Mouse (Mus musculus): ENCODE measurements at regions not wholly inside any gene's neighbourhood (a gene's known extent, or its start where the extent isn't known, plus 50 kb on each side); places are given as distances from the start of the nearest gene placed in this dataset.
"Not testable (repeated sequence)": the region's sequence is repeated elsewhere in the genome, so short reads cannot be mapped to it uniquely, and the experiment has no call there.

GRCm38 (mm10) chr13:4858341-4858740, 249.4 kb upstream of the Akr1e1 start:
- DNase-seq (ENCODE audit: low spot score), result no peak

- DNase-seq (ENCODE audit: low spot score), result not testable (repeated sequence)
Measured at GRCm38 (mm10) chr13:4839481-4839880, 230.5 kb upstream of the Akr1e1 start.

DNA sequence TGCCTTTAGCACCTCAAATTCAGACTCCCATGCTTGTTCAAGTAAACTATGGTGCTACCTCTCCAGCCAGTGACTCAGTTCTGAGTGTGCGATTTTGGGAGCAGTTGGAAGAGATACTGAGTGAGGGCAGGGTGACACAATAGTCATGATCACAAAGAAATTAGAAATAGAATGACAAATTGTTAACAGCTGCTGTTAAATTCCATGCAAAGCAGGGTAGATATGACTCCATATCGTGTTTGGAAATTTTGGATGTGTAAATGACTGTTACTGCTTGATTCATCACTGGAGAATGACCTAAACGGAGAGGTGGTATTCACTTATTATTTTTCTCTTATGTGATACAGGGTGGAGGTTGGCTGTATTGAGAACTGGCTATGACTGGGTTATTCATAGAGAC, 217.8 kb upstream of the Akr1e1 start:
- no peak for DNase-seq (ENCODE audit: low spot score)

DNA sequence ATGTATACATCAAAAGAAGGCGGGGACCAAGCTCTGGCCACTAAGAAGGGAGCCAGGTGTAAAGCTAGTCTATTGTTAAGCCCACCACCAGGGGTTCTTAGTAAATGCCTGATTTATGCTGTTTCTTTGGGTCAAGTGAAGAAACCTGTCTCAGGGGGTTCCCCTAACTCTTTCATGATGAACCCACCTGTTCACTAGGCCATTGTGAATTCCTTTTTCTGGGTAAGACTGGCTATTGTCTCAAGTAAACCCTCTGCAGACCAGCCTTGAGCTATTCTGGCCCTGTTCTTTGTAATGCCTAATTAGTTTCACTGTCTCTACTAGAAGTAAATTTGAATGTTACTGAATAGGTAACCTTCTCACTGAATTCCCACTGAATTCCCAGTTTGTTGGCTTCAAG, 216.8 kb upstream of the Akr1e1 start:
- DNase-seq (ENCODE audit: low spot score), result not testable (repeated sequence)

- DNase-seq (ENCODE audit: low spot score), result no peak
Measured at GRCm38 (mm10) chr13:4806876-4807275, 197.9 kb upstream of the Akr1e1 start.

DNA sequence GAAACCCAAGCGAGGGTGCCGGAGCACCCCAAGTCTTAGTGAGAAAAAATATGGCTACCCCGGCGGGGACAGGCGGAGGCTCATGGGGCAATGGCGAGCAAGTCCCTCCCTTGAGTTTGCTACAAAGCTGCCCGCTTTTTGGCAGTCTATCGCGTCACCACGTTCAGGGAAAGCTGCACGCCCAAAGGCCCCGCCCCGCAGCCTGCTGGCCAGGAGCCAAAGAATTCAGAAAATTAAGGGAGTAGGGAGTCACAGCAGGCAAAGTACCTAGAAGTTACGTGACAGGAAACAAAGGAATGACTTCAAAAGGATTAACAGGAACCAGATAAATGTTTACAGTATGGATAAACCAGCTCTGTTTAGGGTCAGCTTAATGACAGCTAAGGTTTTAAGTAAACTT, 191.7 kb upstream of the Akr1e1 start:
- no peak for DNase-seq (ENCODE audit: low spot score)

GRCm38 (mm10) chr13:4791139-4791538, 182.2 kb upstream of the Akr1e1 start:
- no peak for DNase-seq (ENCODE audit: low spot score)

GRCm38 (mm10) chr13:4790414-4790813, 181.4 kb upstream of the Akr1e1 start:
- no peak for DNase-seq (ENCODE audit: low spot score)

DNA sequence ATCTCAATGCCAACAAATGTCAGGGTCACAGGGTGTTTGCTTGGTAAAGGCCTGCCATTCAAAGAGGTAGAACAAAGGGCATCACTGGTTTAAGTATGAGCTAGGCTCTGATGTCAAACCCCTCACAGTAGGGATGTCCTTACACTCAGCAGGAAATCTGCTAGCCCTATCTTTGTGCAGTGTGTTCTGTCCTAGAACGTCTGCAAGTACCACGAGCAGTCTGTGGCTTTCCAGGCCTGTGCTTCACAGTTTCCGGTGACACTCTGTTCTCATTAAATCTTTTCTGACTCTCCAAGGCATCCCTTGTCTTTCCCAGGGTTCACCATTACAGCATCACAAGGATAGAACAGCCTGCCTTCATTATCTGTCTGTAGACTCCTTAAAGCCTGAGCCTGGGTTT, 174.3 kb upstream of the Akr1e1 start:
- no peak for DNase-seq (ENCODE audit: low spot score)

- not testable (repeated sequence) for DNase-seq (ENCODE audit: low spot score)
Measured at GRCm38 (mm10) chr13:4778264-4778823, 169.4 kb upstream of the Akr1e1 start.

DNA sequence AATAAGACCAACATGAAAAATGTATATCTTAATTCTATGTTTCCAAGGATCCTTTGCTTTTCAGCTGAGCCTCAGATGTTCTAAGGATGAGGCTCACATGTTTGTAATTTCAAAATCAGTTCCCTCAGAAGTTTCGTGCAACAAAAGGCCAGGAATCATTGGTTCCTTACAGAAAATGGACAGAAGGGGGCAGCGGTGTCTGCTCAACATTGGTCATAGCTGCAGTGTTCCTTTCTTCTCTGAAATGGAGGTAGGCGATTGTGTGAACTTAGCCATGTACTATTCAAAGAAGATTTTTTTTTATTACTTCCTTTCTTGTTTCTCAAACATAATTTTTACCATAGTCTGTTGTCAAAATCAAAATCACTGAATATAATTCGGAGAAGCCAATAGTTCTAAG, 167.9 kb upstream of the Akr1e1 start:
- DNase-seq (ENCODE audit: low spot score), result peak; percentile 78

- no peak for DNase-seq (ENCODE audit: low spot score)
Measured at GRCm38 (mm10) chr13:4772324-4772723, 163.3 kb upstream of the Akr1e1 start.

DNA sequence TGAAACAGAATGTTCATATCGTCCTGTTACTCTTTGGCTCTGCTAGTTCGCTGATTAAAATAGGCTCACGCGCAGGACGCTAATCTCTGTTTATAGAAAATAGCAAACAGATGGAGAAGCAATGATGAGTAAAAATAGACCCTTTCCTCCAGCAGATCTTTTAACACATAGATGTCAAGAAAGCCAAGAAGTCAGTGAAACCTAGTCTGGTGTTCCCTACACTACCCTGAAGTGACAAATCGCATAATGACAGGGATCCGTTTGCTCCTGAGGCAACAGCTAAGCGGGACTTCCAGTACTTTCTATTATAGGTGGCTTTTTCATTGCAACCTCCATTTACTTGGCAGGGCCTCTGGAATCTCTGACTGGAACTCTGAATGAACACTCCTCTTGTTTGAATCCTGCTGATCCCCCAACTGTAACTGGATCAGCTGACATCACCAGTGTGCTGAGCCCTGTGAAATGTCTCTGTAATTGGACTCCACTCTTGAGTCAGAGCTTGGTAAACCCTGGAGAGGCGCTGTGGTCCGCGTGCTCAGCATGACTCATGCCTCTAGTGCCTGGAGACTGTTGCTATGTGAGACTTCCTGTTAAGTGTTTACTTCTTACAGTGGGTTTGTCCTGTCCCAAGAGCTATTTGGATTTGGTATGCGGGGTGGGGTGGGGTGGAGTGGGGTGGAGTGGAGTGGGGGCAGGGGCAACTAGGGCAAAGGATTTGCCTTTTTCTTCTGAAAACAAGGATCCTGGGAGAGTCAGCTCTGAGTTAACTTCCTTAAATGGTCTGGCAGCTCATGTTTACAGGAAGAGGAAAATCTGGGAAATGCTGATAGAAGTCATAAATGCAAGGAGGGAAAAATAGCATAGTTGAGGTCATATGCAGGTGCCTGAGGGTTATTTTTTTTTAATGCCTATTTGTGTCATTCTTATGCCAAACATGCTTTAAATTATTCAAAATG, 162.4 kb upstream of the Akr1e1 start:
- DNase-seq (ENCODE audit: low spot score), result peak; percentile 88

- no peak for DNase-seq (ENCODE audit: low spot score)
Measured at GRCm38 (mm10) chr13:4759965-4760364, 151.0 kb upstream of the Akr1e1 start.

DNA sequence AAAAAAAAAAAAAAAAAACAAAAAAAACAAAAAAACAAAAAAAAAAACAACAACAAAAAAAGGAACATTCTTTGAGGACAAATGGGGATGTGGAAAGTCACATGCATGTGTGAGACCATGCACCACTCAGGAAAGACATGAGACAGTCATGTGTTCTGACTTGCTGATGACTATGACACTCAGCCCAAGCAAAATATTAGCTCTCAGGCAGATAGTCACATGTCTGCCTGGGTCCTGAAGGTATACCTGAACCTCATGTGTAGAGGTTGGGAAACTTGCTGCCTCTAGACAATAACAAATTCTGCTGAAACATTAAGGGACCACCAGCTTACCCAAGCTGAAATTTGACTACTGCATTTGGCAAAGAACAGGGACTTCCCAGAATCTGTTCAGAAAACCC, 147.6 kb upstream of the Akr1e1 start:
- no peak for DNase-seq (ENCODE audit: low spot score)

GRCm38 (mm10) chr13:4742930-4743329, 134.0 kb upstream of the Akr1e1 start:
- no peak for DNase-seq (ENCODE audit: low spot score)

DNA sequence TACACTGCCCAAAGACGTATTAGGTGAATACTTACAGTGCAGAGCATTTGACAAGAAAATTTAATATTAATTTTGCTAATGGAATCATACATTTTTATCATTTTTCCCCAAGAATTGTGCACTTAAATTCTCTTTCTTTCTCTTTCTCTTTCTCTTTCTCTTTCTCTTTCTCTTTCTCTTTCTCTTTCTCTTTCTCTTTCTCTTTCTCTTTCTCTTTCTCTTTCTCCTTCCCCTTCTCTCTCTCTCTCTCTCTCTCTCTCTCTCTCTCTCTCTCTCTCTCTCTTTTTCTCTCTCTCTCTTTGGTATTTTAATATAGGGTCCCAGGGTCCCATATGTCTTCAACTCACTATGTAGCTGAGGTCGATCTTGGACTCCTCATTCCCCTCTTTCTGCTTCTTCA, 107.3 kb upstream of the Akr1e1 start:
- DNase-seq (ENCODE audit: low spot score), result not testable (repeated sequence)

DNA sequence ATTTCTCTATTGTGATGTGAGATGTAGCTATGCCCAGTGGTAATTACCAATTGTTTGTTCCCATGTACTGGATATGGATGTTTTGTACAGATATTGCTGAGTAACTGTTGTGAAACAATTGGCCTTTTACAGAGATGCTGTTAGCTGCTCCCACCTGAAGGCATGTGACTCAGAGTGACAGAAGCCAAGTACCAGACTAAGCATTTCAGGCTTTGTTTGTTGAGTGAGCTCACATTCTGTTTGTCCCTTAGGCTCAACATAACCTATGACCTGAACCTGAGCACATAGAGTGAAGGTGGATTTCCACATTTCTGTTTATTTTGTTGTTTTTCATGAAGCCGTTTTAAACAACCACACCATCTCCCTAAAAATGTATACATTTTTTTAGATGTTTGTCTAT, 105.8 kb upstream of the Akr1e1 start:
- DNase-seq (ENCODE audit: low spot score), result no peak

- no peak for DNase-seq (ENCODE audit: low spot score)
Measured at GRCm38 (mm10) chr13:4712698-4713097, 103.7 kb upstream of the Akr1e1 start.

DNA sequence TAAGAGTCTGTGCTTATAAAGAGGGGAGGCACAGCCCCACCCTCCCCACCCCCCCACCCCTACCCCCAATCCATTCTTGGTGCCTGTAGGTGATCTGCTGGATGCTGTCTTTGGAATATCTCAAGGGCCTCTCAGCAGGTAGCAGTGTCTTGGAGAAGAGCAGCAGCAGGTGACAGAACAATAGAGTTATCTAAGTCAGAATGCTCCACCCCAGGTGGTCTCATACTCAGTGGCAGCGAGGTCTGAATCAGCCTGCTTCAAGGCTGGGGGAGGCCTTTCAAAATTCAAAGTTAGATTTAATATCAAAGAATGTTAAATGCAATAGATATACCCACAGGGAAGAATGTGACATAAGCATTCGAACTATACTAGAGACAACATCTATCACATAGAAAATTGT, 90.6 kb upstream of the Akr1e1 start:
- DNase-seq (ENCODE audit: low spot score), result not testable (repeated sequence)

DNA sequence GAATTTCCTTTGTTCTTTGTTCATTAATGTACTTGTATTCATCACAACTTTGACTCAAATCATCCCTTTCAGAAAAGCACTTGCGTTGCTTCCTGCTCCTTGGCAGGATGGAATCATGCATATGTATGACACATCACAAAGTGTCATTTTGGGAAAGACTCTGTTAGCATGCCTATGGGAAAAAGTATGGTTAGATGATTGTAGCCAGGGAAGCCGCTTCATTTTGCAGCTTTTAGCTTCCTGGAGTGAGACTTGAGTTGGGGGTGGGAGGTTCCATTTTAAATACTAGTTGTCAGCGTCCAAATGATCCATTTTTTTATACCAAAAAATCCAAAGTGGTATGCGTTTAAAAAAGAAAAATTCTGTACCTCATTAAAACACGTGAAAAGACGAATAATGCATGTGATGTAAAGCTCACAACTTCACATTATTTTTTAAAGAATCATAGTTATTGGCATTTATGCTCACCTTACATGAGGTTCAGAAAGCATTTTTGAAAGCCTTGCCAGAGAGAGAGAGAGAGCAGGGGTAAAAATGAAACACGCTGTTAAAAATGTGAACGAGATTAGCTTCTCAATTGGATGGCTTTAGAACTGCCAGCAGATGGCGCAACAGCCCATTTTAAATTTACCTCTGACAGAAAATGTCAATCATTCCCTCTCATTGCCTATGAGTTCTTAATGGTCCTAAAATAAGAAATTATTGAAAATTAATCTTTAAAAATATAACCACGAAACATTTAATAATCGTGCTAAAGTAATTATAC, 57.6 kb upstream of the Akr1e1 start:
- peak; percentile 66 for DNase-seq (ENCODE audit: low spot score)

- DNase-seq (ENCODE audit: low spot score), result no peak
Measured at GRCm38 (mm10) chr13:4663390-4663789, 54.4 kb upstream of the Akr1e1 start.

Data from embryo, embryonic 10 days (tissue).